Mouse (Mus musculus): ENCODE measurements around the gene Lhpp.
"Not testable (repeated sequence)": the region's sequence is repeated elsewhere in the genome, so short reads cannot be mapped to it uniquely, and the experiment has no call there.

Lhpp gene

DNA sequence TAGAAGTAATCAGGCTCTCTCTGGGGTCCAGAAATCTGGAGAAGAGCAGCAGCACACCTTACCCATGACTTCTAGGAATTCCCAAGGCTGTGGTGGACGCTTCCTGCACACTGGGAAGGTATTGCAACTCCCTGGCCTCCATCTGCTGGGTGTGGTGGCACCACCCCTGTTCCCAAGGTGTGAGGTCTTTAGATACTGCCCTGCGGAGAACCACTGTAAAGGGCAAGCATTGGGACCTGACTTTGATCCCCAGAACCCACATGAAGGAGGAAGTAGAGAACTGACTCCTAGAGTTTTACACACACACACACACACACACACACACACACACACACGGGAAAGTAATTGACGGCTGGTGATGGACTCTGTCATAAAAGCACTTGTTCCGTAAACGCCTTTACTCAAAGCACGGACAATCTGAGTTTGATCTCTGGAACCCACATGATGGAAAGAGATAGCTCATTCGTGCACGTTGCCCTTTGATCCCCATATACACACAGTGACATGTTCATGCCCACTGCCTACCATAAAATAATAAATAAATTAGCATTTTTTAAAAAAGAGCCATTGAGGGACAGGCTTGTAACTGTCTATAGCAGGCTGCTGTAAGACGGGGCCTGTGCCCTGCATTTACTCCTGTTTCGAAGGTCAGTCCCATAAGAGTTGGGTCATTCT lies 34.3 kb downstream of the Lhpp start:
- DNase-seq (ENCODE audit: low spot score in 2 of 2) = no peak

DNA sequence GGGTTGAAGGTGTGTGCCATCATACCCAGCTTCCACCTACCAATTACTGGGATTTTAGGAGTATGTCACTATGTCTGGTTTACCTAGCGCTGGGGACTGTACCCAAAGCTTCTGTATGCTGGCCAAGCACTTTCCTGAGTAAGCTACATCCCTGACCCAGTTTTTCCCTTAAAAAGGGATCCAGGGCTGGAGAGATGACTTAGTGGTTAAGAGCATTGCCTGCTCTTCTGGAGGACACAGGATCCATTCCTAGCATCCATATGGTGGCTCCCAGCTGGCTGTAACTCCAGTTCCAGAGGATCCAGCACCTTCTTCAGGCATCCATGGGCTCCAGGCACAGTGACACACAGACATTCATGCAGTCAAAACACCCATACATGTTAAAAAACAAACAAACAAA lies 36.1 kb downstream of the Lhpp start:
- no peak for DNase-seq (ENCODE audit: low spot score in 2 of 2)

DNA sequence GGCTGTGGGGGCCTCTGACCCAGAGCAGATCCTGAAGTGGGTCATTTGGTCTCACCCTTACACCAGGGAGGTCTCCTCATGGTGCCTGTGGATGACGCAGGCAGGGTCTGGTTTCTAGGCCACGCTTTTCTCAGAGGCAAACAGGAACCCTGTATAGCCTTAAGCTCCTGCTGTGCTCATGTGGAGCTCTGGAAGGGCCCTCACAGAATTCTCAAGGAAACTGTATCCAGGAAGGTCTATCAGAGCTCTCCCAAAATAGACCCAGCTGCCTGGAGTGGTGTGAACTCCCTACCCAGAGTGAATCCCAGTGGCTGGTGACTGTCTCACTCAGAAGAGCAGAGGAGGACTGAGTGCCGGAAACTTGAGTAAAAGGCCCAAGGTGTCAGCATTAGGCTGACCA lies 44.0 kb downstream of the Lhpp start:
- no peak for DNase-seq (ENCODE audit: low spot score in 2 of 2)

DNA sequence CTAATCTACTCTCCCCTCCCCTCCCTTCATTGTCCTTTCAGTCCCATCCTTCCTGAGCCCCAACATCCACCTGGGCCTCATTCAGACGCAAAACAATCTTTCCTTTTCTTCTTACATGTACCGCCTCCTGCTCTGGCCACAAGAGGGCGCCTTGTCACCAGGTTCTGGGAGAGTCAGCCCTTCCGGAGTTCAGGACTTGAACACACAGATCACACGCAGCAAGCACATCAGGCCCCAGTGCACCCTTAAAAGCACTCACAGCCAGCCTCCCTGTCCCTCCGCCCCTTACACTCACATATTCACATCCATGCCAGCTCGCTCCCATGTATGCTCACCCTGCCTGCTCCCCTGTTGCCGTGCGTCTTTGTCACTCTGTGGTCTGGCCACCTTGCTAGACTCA lies 45.6 kb downstream of the Lhpp start:
- DNase-seq (ENCODE audit: low spot score in 2 of 2) = peak; percentile 85 to 87

DNA sequence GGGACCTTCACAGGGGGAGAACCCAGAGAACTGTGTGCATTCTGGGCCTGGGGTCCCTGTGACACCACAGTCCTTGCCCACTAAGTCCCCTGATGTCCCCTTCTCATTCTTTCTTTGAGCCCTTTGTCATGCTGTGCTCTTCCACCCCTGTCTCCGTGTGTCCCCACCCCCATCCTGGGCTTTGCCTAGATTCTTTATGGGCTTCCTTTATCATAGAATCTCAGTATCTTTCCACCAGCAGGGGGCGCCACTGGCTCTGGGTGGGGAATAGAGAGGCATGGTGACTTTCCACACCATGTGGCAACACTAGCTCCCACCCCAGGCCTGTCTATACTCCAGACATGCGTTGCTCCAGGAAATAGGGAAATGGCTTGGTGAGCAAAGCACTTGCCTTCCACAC lies 46.1 kb downstream of the Lhpp start:
- peak; percentile 82 to 91 for DNase-seq (ENCODE audit: low spot score in 2 of 2)

DNA sequence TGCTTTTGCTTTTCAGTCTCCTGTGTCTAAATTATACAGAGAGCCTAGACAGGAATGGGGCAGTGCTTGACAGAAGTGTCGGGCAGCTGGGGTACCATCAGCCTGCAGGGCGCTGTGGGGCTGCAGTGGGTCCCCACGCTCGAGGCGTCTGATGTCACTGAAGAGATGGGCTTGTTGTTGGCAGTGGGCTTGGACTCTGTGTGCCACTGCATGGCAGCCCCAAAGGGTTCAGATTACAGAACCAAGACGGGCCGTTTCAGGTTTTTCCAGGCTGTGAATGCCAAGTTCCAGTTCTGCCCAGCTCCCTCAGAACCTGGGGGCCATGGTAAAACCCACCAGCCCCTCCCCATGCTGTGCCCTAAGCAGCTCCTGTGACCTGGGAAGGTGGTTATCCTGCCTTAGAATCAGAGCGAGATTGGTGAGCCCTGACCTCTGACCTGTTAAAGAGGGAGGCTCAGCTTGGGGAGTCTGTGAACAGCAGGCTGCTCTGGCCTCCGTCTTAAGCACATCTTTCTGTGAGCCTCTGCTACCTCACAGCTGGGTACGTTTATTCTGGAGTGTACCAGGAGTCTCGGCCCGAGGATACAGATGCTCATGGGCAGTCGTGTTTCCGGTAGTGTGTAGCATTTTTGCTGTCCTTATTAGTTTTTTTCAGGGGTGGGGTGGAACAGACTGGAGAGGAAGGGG lies 47.1 kb downstream of the Lhpp start:
- no peak for DNase-seq (ENCODE audit: low spot score in 2 of 2)

DNA sequence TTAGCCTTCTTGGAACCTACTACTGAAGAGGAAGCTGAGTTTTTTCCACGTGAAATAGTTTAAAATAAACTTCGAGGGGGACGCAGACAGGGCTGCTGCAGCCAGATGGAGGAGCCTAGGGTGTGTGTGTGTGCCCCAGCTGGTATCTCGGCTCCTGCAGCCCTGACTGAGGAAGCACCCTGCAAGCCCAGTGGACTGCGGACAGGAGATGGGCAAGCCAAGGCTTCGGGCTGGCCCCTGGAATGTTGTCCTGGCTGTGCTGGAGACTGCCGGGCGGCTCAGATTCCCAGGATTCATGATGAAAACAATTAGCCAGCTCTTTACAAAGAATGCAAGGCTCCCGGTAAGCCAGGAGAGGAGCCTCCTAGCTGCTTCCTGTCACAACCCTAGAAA lies 47.6 kb downstream of the Lhpp start:
- no peak for DNase-seq (ENCODE audit: low spot score in 2 of 2)

DNA sequence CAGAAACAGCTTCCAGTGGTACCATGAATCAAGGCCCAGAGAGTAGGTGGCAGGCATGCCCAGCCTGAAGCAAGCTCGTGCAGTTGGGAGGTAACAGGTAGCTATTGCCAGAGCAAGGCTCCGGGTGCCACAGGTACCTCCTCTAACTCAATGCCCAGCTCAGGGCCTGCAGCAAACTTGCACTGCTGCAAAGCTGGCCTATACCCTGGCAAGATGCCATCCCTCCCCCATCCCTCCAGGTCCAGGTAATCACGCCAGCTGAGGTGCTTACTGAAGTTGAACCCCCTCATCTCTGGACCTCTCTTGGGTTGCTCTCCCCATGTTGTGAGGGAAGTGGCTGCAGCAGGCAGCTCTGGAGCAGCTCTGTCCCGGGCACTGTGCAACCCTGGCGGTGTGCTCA lies 48.2 kb downstream of the Lhpp start:
- no peak for DNase-seq (ENCODE audit: low spot score in 2 of 2)

DNA sequence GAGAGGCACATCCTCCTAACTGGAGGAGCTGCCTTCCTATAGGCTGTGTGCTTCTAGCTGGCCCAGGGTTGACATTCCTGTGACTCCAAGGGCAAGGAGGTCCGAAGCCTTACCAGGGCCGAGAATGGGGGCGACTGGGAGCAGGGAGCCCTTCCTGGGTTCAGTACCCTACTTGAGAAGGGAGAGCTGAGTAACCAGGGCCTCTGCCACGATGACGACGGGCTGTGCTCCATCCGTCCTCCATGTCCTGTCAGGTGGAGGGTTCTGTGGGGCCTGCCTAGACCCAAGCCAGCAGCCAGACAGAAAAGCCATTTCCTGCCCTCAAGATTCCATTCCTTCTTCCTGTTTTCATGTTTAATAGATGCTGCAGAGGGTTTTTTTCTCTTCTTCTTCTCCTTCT lies 49.2 kb downstream of the Lhpp start:
- DNase-seq (ENCODE audit: low spot score in 2 of 2) = no peak

DNA sequence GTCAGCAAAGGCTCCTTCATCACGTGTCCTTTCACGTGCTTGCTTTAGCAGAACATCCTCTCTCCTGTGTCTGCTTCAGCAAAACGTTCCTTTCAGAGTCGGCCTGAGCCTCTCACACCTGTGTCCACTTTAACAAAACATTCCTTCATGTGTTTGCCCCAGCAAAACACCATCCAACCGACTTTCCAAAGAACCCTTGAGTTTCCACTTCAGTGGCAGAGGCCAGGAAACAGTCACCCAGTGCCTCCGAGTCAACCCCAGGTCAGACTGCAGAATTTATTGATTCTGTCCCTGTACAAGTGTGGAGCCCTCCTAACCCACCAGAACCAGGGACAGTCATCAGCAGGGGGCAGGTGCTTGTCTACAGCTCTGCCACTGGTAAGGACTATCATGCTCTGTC lies 52.4 kb downstream of the Lhpp start:
- DNase-seq (ENCODE audit: low spot score in 2 of 2) = not testable (repeated sequence)

DNA sequence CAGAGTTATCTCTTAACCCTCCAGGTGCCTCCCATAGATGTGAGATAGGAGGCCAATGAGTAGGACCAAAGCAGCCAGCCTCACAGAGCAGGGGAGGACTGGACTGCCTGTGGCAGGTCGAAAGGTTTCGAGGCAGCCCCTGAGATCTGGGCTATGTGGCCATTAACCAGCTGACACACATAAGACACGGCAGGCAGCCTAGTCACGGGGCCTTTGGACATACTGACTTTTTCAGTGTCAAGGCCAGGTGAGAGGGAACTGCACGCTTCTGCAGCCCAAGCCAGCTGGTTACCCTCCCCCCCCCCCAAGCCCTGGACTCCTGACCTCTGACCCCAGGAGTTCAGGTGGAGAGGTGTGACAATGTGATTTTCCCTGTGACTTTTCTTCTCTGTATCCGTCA lies 54.4 kb downstream of the Lhpp start:
- DNase-seq (ENCODE audit: low spot score in 2 of 2) = no peak

DNA sequence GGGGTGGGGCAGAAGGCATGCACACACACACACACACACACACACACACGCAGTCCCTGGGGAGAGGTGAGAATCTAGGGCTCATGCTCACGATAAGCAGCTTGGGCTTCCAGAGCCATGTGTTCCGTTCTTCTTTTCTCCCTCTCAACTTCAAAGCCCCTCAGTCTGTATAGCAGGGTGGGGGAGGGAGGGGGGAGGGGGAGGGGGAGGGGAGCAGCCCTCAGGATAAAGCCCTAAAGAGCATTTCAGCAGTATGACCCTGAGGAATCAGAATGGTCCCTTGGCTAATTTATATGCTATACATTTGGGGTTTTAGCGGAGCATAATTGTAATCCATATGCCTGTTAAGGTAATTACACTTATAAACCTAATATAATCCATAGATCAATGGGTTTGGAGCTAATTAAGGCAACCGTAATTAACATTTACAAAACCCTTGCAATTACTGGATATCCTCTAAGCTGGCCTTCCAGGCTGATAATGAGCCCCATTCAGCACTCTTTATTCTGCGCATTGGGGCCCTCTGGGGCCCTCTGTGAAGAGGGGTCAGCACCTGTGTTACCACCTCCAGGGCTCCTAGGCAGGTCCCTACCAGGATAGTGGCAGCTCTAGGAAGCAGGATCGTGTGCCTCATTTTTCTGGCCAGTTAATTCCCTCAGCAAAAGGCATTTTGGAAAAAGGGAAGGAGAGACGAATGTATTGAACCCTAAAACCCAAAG lies 55.4 kb downstream of the Lhpp start:
- no peak for DNase-seq (ENCODE audit: low spot score in 2 of 2)

DNA sequence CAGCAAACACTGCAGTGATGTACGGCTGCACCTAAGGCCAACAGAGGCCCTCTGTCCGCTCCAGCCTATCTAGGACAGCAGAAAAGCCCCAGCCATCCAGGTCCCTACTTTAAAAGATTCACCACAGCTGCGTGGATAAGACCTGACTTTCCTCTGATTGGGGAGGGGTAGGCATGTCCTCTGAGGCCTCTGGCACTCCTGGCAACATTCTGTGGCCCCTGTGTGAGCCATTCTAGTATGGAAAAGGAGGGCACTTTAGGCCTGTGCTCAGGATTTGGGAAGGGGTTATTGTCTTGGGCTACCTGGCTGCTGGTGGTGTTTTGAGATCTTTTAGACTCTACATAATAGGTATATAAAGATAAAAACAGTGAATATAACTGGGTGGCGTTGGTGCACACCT lies 56.1 kb downstream of the Lhpp start:
- DNase-seq (ENCODE audit: low spot score in 2 of 2) = no peak

DNA sequence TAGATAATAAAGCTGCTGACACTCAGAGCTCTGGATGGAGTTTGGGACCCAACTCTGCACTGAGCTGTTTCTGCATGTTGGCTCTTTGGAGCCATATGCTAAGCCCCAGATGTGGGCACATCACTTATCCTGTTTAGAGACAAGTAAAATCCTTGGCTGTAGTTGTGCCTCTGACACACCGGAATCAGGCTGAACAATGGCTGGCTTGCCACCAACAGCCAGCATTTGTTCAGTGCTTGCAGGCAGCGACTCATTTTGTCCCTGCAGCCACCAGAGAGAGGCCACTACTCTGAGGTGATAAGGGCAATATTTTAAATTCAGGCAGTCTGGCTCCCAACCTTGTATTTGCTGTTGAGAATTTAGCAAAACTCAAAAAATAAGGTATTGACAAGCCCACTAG lies 58.2 kb downstream of the Lhpp start:
- DNase-seq (ENCODE audit: low spot score in 2 of 2) = no peak

DNA sequence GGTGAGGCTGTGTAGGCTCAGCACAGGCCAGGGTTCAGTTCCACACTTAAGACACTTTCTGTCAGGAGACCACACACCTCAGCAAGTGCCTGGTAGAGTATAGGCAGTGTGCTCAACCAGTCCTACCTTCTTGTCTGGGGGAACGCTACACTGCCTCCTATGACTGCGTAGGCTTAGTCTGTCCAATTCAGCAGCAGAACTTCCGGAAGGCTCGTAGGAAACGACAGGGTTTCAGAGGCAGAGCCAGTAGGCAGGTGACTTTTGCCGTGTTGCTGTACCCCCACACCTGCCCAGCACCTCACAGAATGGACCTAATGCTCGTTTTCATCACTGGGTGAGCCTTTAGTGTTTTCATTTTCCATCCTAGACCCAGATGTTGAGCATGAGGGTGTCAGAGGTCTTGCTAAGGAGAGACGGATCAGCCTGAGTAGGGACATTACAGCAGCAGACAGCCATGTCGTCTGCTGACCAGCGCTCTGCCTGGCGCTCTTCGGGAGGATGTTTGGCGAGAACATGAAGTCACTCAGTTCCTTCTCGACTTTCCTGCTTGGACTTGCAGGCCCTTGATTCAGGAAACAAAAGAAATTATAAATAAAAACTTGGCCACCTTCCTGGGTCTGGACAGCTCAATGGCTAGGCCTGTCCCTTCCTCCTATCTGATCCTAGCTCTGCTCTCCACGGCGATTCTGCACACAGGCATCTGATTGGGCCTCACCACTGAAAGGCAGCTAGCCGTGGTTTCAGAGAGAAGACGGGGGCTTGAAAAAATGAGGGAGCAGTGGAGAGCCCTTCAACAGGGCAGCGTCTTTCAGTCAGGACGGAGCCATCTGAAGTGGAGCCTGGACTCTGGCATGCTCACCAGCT lies 59.8 kb downstream of the Lhpp start:
- DNase-seq (ENCODE audit: low spot score in 2 of 2) = no peak

DNA sequence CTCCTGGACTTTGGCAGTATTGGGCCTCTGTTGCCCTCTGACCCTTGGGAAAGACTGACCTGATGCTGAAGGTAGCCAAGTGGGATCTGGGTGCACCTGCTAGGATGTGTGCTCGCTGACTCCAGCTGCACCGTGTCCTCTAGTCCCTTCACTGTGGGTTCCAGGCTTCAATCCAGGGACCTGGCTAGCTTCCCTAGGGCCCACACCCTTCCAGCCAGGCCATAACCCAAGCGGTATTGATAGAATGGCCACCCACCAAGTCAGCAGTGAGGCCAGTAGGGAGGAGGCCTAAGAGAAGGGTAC lies 60.4 kb downstream of the Lhpp start:
- DNase-seq (ENCODE audit: low spot score in 2 of 2) = no peak

DNA sequence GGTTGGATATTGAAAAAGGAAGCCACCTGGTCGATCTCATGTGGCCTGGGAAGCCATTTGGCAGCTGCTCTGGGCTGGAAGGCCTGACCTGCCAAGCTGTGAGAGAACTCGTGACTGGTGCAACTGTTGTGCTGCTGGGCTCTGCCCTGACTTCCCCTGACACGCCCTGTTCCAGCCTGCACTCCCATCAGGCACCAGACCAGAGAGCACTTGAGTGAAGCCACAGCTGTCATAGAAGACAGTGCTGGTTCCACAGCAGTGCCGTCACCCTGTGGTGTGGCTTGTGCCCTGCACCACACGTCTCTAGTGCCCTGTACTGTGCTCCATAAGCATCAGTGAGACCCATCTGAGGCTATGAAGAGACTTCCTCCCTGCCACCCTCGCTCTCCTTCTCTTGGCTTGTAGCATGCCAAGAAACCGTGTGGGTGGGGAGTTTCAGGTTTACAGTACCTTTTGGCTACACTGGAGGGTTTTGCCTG lies 62.1 kb downstream of the Lhpp start:
- peak; percentile 72 for DNase-seq (ENCODE audit: low spot score in 2 of 2)

DNA sequence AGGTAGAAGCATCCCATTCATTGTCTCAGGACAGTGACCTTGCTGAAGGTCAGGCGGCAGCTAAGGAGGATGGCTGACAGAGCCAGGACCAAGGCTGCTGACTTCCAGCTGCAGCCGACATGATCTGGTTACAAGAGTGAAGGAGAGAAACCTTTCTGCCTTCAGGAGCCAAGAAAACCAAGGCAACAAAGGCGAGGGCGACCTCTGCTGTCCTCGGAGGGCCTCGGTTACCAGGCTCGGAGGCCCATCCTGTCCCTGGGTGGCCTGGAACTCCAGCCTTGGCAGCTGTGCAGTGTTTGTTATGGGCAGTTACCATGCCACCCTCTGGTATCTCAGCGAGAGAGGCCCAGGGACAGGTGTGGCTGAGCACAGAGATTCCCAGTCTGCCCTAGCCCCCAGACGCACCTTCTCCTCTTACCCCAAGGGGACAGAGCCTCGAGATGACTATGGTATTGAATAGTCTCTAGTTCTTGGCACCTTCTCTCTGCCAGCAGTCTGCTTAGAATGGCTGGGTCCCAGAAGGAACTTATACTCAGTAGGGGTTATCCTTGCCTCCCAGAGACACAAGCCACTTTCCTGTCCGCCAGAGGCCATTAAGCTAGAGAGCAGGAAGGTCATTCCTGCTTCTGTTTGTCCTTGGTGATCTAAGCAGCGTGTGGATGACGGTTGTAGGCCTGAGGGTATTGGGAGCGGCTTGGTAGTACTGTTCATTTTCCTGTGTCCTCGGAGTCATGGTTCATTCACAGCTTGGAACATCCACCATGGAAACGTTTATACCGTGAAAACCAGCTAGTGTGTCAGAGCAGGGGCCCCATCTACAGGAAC lies 63.7 kb downstream of the Lhpp start:
- DNase-seq (ENCODE audit: low spot score in 2 of 2) = no peak

DNA sequence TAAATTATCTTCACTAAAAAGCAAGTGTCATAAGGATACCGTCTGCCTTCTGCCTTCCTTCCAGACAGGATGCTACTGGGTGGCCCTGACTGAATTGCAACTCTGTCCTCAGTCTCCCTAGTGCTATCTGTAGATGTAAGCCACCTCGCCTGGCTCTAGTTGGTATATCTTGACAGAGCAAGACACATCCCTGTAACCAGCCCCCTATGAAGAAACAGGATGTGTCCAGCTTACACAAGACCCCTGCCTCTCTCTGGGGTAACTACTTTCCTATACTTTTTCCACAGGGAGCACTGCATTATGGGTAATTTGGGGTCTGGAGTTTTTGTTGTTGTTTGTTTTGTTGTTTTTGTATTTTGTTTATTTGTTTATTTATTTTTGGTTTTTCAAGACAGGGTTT lies 65.5 kb downstream of the Lhpp start:
- no peak for DNase-seq (ENCODE audit: low spot score in 2 of 2)

DNA sequence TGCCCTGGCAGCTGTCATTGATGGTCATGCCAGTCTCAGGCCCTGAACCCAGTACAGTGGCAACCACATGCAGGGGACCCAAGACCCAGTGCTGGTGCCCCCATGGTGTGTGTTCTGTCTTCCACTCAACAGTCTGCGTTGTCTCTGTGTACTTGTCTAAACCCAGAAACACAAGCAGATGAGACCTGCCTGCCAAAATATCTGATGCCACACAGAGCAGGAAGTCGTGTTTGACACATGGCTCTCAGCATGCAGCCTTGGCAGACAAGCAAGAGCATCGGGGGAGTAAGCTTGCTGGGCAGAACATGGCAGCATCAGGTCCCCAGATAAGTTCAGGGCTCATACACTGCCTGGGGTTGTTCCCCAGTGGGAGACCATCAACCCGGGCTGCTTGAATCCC lies 68.7 kb downstream of the Lhpp start:
- DNase-seq (ENCODE audit: low spot score in 2 of 2) = no peak

DNA sequence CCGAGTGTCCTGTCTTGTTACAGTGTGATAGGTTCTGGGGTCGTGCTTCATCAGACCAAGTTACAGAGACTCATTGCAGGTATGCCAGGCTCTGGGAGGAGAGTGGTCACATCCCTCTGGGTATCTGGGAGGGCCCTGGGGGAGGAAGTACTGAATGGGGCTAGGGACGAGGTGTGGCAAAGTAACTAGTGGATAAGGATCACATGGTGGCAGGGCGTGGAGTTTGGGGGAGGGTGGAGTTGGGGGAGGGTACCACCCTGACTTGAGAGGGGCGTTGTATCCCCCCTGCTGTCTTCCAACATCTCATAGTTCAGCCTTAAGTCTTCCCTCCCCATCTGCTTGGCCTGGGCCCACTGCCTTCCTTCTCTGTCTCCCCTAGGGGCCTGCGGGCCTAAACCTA lies 69.1 kb downstream of the Lhpp start:
- no peak for DNase-seq (ENCODE audit: low spot score in 2 of 2)
